Mouse (Mus musculus) cerebellum, adult 2 months (tissue): Measurements from ENCODE around the gene Ckap2. TPM values are rescaled to one million over a fixed set of nuclear protein-coding genes. Genes with fewer than 3 reads are reported as not detected.

Source experiments
- DNase-seq, 2 experiments: peaks; one replicate each; pipeline ENCODE4 v3.0.0; 2021
- H3K27ac ChIP-seq: fragments of 200-500 bp; 2 replicates; pipeline ENCODE4 v1.5.1; 2012; ENCODE audit warnings: low read length, control low read depth, inconsistent platforms; ENCODE audit not compliant: insufficient read depth
- H3K27me3 ChIP-seq: fragments of 200-500 bp; 2 replicates; pipeline ENCODE4 v1.6.1; 2012; ENCODE audit warnings: inconsistent platforms, mild to moderate bottlenecking, low read length, moderate library complexity; ENCODE audit not compliant: control insufficient read depth, insufficient read depth
- H3K4me1 ChIP-seq: fragments of 200-500 bp; 2 replicates; pipeline ENCODE4 v1.6.1; 2011; ENCODE audit warnings: low read length; ENCODE audit not compliant: control insufficient read depth, insufficient read depth
- H3K4me3 ChIP-seq: fragments of 200-500 bp; replicated peaks from 2 replicates; pipeline ENCODE3; 2011; ENCODE audit warnings: mild to moderate bottlenecking, low read depth, low read length, control low read depth; ENCODE audit not compliant: insufficient read depth
- CTCF ChIP-seq: fragments of 200-500 bp; IDR thresholded peaks from 2 replicates; pipeline ENCODE4 v1.5.1; 2011; ENCODE audit warnings: low read depth, mild to moderate bottlenecking, control low read depth, low read length, moderate library complexity, borderline replicate concordance; ENCODE audit not compliant: insufficient read depth
- POLR2A ChIP-seq: fragments of 200-500 bp; IDR thresholded peaks from 2 replicates; pipeline ENCODE4 v1.6.1; 2011; ENCODE audit warnings: low read length, control low read depth, borderline replicate concordance; ENCODE audit not compliant: insufficient read depth
- WGBS: fragments of 180-500 bp; shearing (Covaris S2); methylation state at CpG from one replicate; pipeline ENCODE4 v1.1.7; 2018; 5-methylcytosine and 5-hydroxymethylcytosine counted together
- polyA plus RNA-seq: library from polyadenylated mRNA; depleted of rRNA; stranded (reverse); fragments of >200 nt; gene quantifications from 2 replicates; pipeline ENCODE4 v1.2.3, GENCODE M21; 2012

Ckap2 gene
- polyA plus RNA-seq, 1 experiment, result 1.1 TPM

DNA sequence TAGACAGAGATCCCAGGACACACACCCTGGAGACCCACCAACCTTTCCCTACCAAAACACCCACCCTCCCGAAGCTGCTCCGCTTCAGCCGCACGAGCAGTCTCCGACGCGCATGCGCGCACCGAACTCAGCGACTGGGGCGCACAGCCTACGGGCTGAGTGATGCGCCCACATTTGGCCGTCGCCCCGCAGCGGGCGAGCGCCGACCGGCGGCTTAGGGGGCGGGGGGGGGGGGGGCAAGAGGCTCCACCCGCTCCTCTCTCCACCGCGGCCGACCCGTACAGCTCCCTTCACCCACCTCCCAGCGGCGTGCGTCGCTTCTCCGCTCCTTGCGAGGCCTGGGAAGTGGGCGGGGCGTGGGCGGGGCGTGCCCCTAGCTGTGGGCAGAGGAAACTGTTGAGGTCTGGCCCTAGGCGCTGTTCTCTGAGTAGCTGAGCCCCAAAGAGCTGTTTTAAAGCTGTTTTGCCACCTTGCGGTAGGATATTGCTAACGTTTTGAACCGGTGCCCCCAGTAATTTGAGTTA is 19.5 kb downstream of the Ckap2 start, which contains the start of gene Nek3:
Nek3 (minus strand) TSS at position 356 of the 524 bp plus-strand sequence.
- no peaks in the 10 kb centered on the region for H3K27me3 ChIP-seq
- H3K4me3 ChIP-seq, result peak within 1 kb of the TSS; percentile 66
- DNase-seq, result peak; percentile 87 to 90
- 1% methylated on average over 42 of the region's 43 CpGs for WGBS
- TF ChIP-seq POLR2A, result peak; percentile 82
- TF ChIP-seq CTCF, result peak; percentile 53
- H3K4me1 ChIP-seq, result peaks cover 5% of the 10 kb centered on the region
- no peak within 1 kb of the TSS; the same call in 1 of the 2 replicates for H3K27ac ChIP-seq

DNA sequence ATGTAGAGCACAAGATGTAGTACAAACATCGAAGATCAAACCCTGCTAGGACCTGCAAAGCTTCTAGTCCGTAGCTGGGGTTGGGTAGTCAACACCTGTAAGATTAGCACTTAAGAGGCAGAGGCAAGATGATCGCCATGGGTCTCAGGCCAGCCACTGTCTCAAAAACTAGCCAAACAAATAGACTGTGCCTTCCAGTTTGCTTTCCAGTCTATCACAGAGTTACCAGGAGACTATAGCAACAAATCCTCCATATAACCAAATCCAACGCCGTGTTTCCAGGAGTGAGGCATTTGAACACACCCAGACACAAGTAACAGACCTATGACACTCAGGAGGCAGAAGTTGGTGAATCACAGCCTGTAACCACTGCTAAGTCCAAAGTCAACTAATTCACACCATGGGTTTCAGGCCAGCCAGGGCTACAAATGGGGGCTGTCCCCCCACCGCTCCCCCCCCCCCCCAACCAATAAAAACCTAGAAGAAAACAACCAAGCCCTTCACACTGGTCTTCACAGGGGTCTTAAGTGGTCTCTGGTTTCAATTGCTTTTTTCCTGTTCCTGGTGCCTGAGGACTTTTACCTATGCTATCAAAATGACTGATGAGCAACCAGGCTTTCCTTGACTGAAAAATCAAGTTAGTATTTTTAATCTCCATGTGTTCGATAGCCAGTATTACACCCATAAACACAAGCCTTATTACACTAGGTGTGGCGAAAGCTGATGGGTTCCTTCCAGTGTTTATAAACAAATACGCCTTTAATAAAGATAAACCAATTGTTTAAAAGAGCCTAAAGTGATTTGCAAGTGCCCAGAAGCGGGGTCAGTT is 20.2 kb downstream of the Ckap2 start:
- Histone ChIP-seq H3K4me1 (peaks cover 5% of the 10 kb centered on the region), H3K27me3 (no peaks in the 10 kb centered on the region), H3K27ac (no peak overlapping the region), H3K4me3 (peak overlapping the region; percentile 66)
- WGBS, result 46% methylated on average over 10 of the region's 10 CpGs
- TF ChIP-seq POLR2A, result no peak
- TF ChIP-seq CTCF, result no peak
- peak in 1 of 2 experiments; percentile 9 for DNase-seq

DNA sequence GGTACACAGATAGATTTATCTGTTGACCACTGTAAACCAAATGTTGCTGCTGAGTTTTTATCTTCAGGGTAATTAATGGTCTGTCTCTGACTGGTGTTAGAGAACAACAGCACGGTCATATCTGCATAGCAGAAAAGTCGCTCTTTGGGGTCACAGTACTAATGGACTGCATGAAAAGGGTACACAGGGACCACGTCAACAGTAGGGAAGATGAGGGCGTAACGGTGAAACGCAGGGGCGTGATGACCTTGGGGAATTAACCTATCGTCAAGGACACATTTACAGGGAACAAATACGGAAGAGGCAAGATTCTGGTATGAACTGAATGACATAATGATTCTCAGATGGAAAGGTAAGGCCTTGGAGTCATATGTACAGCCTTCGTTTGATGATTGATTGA is 21.2 kb downstream of the Ckap2 start:
- 97% methylated on average over 10 of the region's 10 CpGs for WGBS
- peaks cover 5% of the 10 kb centered on the region for H3K4me1 ChIP-seq
- no peak for DNase-seq
- no peaks in the 10 kb centered on the region for H3K27me3 ChIP-seq
- H3K4me3 ChIP-seq, result no peak overlapping the region
- TF ChIP-seq CTCF, result no peak
- no peak overlapping the region for H3K27ac ChIP-seq

DNA sequence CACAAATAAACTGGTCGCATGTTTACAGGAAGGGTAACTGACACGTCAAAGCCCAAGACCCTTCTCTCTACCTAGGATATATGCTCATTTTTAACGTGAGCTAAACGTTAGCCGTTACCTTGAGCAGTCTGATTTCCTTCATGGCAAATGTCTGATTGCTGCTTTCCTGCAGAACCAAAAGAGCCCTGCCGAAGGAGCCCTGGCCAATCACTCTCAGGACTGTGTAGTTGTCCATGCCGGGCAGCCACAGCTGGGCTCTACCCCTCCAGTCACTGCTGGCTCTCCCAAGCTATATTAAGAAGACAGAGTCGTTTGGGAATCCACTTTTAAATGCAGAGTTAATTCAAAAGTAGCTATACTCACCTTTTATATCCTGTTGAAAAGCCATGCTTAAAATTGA is 23.4 kb downstream of the Ckap2 start:
- Histone ChIP-seq H3K27ac (no peak overlapping the region), H3K4me3 (no peak overlapping the region), H3K4me1 (peaks cover 5% of the 10 kb centered on the region), H3K27me3 (no peaks in the 10 kb centered on the region)
- no peak for TF ChIP-seq POLR2A
- 88% methylated on average over 8 of the region's 8 CpGs for WGBS
- DNase-seq, result no peak

DNA sequence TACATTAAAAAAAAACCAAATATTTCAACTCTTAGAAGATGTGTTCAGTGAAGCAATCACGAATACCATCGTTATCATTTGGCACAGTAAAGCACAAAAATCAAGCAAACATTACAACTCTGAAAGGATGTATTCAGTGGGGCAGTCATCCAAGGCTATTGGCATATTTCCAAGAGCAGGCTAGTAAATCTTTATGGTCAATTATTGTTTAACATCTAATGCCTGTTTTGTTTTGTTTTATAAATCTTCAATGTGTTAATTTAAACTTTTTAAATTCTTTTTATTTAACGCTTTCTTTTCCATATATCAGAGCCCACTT is 35.3 kb downstream of the Ckap2 start:
- Histone ChIP-seq H3K4me3 (no peak overlapping the region), H3K4me1 (no peaks in the 10 kb centered on the region; the same call in 1 of the 2 replicates)

DNA sequence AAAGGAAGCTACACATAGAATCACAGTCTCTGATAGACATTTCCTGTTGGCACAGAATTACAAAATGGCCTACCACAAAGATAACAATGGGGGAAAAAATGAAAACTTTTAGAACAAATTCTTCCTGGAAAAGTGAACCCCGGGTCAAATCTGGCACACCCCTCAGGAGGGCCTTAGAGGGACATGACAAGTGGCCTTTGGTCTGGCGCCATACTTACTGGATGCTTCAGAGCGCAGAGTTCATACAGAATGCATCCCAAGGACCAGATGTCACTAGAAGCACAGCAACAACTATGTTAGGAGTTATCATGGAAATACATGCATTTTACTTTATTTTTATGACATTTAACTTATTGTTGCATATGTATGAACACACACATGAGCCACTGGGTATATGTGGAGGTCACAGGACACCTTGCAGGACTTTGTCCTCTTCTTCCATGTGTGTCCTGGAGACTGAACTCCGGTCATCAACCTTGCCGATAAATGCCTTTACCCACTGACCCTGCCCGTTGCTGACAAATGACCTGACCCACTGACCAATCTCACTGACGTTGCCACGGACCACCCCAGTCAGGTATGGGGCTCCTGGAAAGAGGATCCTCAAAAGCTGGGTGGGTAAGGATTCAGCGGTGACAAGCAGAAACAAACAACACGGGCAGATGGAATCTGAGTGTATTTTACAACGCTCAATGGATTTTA is 35.8 kb downstream of the Ckap2 start:
- no peak overlapping the region for H3K4me3 ChIP-seq
- no peaks in the 10 kb centered on the region for H3K27me3 ChIP-seq
- DNase-seq, result no peak
- TF ChIP-seq POLR2A (no peak), CTCF (no peak)
- no peaks in the 10 kb centered on the region; the same call in 1 of the 2 replicates for H3K4me1 ChIP-seq
- H3K27ac ChIP-seq, result no peak overlapping the region
- WGBS, result 81% methylated on average over 11 of the region's 11 CpGs

More for the DNA sequence above, 35.3 kb downstream of the Ckap2 start:
- no peak for DNase-seq
- H3K27ac ChIP-seq, result no peak overlapping the region
- no peaks in the 10 kb centered on the region for H3K27me3 ChIP-seq
- TF ChIP-seq POLR2A, result no peak
- no peak for TF ChIP-seq CTCF
- WGBS, result 30% methylated on average over 3 of the region's 3 CpGs

DNA sequence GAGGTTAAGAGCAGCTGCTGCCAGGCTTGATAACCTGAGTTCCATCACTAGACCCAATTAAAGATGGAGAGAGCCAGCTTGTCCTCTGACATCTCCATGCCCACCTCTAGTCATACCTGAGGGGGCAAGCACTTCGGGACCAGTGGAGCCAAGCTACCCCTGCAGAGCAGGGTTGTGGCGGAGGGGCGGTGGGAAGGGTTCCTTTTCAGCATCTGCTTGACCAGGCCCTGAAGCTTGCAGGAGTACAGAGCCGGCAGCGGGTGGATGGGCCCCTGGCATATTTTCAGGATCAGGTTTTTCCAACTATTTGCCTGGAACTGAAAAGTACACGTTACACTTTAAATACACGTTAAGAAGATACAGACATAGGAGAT is 37.3 kb downstream of the Ckap2 start:
- DNase-seq, result no peak
- peaks cover 3% of the 10 kb centered on the region for H3K4me1 ChIP-seq
- no peak overlapping the region for H3K27ac ChIP-seq
- no peak overlapping the region for H3K4me3 ChIP-seq
- TF ChIP-seq POLR2A (no peak), CTCF (no peak)
- no peaks in the 10 kb centered on the region for H3K27me3 ChIP-seq
- 91% methylated on average over 7 of the region's 7 CpGs for WGBS
